Mouse (Mus musculus): ENCODE results near the gene Crtac1.

GRCm38 (mm10) chr19:42432191-42432590 is 608 bp upstream of the Crtac1 start:
- TF ChIP-seq CTCF (IDR thresholded peaks at IDR 0.05; ENCODE audit: extremely low read depth, insufficient read length, insufficient replicate concordance, low read depth, low read length) = no peak
- TF ChIP-seq POLR2A (IDR thresholded peaks at IDR 0.05; ENCODE audit: low read depth, low read length) = no peak
